Mouse (Mus musculus): ENCODE data around the gene Nav2.
A peak's percentile ranks its signal among the peaks of the same experiment; 100 is the strongest.

The Nav2 gene

DNA sequence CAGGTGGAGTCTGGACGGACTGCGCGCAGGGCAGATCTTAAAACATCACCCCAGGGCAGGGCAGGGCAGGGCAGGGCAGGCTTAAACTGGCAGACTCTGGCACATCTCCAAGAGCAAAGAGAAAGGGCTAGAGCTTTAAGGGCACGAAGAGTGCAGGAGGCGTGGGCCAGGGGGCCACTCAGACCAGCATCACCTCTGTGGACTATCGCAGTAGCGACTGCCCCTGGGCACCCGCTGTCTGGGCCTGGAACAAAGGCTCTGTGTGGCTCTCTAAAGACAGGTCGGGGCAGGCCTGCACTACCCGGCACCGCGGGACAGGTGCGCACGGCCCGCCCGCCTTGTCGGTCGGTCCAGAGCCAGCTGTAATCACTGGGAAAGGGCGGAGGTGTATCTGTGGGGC, 491.9 kb downstream of the Nav2 start:
- no peak for DNase-seq (ENCODE audit: low spot score)

DNA sequence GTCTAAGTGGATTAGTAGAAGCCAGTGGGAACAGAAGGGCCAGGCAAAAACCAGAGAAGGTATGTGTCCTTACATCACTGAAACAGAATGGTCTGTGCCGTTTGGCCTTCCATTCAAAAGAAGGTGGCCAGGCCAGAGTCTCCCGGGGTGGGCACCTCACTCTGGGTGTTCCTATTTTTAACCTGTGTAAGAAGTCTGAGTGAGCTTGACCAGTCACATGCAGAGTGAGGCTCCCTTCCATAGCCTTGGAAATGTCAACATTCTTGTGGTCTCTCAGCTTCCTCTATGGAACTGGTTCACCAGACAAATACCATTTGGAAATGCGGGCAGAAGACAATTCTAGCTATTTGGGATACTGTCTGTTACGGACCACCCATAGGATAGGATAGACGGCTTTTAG, 494.0 kb downstream of the Nav2 start:
- no peak for DNase-seq (ENCODE audit: low spot score)

DNA sequence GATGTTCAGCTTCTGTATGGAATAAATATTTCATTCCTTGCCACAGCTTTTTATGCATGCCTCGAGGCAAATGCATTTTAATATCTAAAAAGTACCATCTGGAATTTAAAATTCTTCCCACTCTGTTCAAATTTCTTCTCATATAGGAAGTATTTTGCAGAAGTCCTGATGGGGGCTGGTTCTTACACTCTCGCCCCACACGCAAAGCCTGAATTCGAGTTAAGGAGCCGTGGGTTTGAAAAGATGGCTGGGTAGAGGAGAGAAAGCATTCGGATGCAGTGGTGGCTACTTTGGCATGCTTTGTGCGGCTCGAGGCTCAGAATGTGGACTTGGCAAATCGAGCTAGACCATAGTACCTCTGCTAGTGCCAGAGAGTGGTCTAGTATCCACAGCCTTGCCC, 499.2 kb downstream of the Nav2 start:
- DNase-seq (ENCODE audit: low spot score), result no peak

DNA sequence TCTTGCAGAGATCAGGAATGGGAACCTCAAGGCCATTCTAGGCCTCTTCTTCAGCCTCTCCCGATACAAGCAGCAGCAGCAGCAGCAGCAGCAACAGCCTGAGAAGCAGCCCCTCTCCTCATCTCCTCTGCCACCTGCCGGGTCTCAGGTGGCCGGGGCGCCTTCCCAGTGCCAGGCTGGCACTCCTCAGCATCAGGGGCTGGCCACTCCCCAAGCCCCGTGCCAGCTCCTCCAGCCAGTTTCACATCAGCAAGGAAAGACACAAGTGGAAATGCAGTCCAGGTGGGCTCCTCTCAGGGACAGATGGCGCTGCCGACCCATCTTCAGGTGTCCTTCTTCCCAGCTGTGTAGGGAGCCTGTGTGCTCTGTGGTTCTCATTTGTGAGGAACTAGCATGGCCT, 500.1 kb downstream of the Nav2 start:
- no peak for DNase-seq (ENCODE audit: low spot score)

DNA sequence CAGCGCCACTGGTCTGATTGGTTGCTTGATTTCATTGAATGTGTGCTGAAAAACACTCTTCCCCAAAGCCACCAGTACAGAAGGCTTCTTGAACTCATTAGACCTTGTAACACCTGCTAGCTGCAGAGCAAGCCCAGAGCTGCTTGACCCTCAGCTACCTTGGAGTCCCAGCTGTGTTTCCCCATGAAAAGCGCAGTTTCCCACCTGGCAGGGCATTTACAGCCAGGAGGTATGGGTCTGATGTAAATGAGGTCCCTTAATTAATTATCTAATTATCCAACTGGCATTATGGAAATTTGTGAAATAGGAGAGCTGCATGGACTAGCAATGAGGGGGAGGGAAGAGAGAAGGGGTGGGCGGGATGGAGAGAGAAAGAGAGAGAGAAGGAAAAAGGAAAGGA, 500.7 kb downstream of the Nav2 start:
- no peak for DNase-seq (ENCODE audit: low spot score)

DNA sequence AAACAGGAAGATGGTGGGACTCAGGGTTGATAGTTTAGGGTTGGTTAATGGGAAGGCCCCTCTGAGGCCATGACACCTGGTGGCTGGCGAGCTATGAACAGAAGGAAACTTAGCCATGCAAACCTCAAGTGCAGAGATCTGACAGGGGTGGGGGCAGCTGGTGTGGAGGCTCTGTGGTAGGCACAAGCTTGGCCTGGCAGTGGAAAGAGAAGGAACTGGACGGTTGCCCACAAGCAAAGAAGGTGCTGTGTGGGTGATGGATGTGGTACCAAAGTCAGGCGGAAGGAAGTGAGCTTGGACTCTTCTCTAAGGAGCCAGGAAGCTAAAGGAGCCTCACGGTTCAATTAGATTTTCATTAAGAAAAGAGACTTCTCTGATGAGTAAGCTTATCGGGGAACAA, 501.7 kb downstream of the Nav2 start:
- no peak for DNase-seq (ENCODE audit: low spot score)

DNA sequence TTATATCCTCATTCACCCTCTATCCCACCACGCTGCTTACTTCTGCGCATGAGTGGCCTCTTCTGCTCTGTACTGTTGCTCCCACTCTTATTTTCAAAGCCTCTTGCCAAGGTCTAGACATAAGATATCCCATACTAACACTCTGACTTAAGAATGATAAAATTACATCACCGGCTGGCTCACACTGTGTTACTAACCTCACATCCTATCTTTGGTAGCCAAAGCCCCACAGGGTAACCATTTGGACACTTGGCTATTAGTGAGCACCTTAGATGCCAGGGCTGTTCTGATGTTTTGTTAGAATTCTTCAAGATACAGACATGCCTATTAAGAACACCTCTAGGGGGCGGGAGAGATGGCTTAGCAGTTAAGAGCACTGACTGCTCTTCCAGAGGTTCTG, 502.4 kb downstream of the Nav2 start:
- no peak for DNase-seq (ENCODE audit: low spot score)

DNA sequence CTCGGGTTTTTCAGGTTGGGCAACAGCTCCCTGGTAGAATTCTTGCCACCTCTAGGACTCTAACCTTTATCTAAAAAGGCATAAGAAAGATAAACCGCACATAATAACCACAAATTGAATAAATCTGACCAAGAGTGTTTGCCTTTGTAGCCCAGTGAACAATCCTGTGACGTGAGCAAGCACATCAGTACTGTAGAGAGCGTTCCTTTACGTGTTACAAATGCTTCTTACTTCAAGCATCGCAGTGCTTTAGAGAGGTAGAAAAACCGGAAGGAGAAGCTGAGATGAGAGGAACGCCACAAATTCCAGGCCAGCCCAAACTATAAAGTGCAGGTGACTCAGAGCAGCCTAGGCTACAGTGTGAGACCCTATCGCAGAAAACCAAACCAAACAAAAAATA, 503.3 kb downstream of the Nav2 start:
- DNase-seq (ENCODE audit: low spot score), result no peak

DNA sequence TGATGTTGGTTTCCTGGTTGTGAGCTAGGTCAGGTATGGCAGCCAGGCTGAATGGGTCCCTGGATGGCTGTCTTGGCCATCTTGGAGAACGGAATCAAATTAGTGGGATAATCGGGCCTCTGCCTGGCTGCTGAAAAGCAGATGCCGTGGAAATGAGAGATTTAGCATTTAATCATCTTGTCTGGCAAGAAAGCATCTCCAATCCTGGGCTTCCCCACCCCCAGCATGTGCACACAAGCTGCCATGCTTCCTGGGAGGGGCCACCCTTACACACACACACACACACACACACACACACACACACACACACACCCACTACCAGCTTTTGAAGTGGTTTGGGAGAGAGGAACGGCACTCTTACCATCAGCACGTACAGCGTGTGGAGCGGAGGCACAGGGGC, 506.6 kb downstream of the Nav2 start:
- DNase-seq (ENCODE audit: low spot score), result no peak

DNA sequence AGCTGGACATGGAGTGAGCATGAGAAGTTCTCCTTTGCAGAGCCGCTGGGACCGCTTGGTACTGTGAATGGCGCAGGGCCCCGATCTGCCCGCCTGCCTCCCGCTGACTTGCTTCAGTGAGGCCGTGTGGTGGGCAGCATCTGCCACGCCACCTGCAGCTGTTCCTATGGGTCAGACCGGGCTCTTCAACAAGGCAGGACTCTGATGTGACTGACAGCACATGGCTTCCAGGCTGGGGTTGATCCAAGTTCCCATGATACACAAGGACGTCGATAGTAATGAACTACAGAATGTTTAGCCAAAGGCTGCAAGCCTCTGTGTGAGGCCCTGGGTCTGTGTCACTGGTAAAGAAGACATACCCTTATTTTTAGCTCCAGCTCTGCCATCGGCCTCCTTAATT, 507.2 kb downstream of the Nav2 start:
- DNase-seq (ENCODE audit: low spot score), result no peak

DNA sequence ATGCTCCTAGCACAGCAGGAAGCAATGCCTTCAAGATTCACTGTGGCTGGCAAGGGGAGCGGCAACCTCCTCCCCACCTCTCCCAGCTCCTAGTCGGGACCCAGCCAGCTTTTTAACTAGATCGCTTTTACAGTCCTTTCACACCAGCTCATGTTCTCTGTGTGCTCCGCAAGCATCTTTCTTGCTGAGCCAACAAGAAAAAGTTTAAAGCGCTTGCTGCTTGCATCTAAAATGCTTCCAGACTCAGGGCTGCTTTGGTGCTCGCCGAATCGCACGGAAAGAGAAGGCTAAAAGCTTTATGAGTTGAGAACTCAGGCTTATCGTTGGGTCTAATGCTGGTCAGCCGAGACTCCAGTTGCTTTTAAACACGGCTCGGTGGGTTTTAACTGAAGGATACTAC, 510.3 kb downstream of the Nav2 start:
- no peak for DNase-seq (ENCODE audit: low spot score)

DNA sequence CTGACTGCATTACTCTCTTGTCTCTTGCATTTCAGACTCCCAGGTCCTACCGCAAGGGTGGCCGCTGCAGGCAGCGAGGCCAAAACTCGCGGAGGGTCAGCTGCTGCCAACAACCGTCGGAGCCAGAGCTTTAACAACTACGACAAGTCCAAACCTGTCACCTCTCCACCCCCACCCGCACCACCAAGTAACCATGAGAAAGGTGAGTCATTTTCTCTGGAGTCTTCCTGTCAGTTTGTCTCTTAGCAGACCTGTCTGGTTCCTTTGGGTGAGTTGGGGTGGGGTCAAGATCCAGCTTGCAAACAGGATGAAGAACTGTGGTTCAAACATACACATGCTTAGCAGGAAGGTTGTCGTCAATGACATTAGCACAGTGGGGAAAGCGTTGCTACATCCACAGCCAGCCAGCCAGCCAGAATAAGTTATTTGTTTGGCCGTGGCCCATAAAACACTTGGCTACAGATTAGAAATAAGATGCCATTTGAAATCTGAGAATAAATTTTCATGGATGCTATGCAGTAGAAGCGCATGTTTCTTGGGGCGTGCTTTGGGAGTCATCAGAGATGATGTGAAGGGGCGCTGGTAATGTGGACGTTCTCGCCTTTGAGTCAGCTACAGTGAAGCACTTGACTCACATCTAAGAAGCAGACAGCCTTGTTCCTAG, 511.8 kb downstream of the Nav2 start:
- no peak for DNase-seq (ENCODE audit: low spot score)

DNA sequence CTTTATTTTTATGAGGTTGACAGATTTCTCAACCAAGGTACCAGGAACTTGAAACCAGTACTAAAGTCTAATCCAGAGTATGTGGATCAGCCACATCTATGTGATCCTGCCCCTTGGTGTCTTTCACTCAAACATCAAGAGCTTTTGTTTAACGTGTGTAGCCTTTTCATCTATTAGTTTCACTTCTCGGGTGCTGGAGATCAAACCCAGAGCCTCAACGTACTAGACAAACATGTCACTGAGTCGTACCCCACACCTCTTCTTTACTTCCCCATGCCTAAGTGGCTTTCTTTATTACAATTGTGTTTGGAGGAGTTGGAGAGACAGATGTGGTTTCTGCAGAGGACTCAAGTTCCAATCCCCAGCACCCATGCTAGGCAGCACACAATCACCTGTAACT, 512.7 kb downstream of the Nav2 start:
- DNase-seq (ENCODE audit: low spot score), result no peak

DNA sequence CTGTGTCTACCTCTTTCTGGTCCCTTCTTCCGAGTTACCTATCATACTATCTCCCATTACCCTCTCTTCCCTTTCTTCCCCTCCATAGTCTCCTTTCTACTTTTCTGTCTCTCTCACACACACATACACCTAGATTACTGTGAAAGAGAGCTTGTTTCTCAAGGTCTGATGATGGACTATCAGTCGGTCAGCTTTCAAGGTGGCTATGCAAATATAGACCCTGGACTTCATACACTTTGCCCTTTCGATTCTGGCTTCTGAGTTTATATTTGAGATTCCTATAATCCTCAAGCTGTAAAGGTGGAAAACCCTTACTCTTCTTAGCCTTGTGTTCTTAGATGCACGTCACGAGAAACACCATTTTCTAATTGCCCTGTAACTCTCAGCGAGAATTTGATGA, 515.4 kb downstream of the Nav2 start:
- no peak for DNase-seq (ENCODE audit: low spot score)

DNA sequence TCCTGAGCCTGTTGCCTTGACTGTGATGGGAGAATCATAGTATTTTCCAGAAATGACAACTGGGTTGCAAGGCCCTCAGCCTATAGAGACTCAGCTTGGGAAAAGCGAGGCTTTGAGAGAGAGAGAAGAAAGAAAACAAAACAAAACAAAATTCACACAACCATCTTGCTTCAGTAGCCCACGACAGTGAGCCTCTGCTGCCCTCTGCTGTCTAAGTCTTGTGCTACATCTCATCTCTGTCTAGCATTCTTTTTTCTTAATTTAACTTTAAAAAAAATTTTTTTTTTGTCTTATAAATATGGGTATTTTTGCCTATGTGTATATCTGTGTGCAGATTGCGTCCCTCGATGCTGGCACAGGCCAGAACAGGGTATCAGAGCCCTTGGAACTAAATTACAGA, 517.5 kb downstream of the Nav2 start:
- peak; percentile 73 for DNase-seq (ENCODE audit: low spot score)

DNA sequence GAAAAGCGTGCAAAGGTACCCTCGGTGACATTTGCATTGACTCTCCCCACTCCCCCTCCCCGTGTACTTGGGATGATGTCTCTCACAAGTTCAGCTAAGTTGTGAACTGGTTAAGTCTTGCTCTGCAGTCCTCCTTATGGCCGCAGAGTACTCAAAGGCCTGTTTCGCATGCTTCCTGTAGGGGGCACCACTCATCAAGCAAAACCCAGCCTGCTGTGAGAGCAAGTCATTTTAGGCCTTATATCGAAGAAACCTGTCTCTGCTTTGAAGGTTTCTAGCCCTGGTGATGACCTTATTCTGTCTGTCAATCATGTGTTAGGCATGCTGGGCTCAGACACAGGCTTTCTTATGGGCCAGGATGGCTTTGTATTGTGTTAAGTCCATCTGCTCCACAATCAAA, 519.3 kb downstream of the Nav2 start:
- peak; percentile 63 for DNase-seq (ENCODE audit: low spot score)

DNA sequence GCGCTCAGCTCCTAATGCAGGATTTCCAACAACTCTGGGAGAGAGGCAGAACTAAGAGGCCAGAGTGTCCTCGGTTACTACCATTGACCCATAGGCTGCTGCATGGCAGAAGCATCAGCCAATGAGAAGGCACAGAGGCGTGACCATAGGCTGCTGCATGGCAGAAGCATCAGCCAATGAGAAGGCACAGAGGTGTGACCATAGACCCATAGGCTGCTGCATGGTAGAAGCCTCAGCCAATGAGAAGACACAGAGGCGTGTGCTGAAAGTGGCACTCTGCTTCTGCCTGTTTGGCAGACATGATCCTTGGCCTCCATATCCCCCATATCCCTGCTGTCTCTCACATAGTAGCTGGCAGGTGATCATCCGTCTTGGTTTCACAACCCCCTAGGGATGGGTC, 520.4 kb downstream of the Nav2 start:
- DNase-seq (ENCODE audit: low spot score), result peak; percentile 61

DNA sequence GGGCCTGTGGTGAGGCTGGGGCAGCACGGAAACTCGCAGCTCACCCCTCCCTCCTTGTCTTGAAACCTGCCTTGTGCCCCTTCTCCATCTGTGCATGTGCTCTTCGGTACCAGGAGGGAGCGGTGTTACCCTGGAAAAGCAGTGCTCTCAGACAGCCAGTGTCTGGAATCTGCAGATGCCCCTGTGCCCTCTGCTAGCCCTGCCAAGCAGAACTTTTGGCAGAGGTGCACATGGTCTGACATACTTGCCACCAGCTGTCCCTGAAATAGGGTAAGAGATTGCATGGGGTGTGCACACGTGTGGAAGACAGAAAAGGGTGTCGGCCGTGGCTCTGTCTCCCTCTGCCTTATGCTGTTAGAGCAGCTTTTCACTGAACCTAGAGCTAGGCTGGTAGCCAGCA, 522.3 kb downstream of the Nav2 start:
- no peak for DNase-seq (ENCODE audit: low spot score)

DNA sequence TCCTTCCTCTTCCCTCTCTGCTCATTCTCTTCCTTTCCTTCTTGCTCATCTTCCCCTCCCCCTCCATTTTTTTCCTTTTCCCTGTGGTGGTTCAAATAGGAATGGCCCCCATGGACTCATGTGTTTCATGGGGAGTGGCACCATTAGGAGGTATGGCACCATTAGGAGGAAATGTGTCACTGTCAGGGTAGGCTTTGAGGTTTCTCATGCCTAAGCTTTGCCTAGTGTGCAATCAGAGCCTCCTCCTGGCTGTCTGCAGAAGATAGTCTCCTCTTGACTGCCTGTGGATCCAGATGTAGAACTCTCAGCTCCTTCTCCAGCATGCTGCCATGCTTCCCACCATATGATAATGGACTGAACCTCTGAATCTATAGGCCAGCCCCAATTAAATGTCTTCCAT, 525.4 kb downstream of the Nav2 start:
- no peak for DNase-seq (ENCODE audit: low spot score)

DNA sequence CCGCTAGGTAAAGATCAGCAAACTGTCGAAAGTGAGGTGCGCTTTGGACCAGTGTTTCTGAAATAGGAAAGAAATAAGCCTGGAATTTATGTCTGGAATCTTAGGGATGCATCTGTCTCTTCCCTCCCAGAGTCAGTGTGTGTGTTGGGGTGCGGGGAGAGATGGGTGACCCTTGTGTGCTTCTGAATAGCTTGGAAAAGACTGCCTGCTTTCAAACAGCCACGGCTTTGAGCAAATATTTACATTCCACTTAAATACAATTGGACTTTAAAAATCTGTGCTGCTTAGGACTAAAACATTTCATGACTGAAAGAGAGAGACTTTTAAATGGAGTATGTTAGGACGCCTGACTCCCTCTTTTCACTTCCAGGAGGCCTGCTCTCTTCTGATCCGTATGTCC, 528.0 kb downstream of the Nav2 start:
- DNase-seq (ENCODE audit: low spot score), result no peak

DNA sequence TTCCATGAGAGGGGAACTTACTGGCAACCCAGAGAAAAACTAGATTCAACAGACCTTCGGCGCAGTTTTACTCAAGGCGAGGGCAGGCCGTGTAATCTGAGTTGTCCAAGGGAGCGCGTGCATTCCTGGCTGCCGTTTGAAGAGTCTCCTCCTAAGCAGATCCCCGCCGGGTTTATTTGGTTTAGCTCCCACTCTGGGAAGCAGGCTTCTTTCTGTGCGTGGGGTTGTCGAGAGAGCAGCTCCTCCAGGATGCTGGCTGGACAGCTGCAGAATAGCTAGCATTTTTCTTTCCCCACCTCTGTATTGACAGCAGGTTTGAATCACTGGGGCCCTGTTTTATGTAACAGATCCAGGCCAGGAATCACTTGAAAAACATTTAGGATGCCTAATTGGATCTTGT, 529.4 kb downstream of the Nav2 start:
- peak; percentile 73 for DNase-seq (ENCODE audit: low spot score)

DNA sequence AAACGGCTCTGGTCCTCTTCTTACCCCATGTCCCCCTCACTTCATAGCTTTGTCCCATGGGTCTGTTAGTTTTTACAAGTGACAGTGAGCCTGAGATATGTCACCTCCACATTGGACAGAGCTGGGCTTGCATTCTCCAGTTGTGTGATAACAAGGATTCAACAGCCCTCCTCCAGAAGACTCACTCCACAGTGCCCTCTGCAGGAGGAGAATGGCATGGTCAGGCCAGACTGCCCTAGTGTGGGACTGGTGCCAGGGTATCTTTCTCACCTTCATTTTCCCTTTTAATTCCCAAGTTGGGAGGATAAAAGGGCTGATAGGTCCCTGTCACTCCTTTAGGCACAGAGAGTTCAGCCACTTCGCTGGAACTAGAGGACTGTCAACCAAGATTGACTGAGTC, 530.6 kb downstream of the Nav2 start:
- DNase-seq (ENCODE audit: low spot score), result peak; percentile 59

DNA sequence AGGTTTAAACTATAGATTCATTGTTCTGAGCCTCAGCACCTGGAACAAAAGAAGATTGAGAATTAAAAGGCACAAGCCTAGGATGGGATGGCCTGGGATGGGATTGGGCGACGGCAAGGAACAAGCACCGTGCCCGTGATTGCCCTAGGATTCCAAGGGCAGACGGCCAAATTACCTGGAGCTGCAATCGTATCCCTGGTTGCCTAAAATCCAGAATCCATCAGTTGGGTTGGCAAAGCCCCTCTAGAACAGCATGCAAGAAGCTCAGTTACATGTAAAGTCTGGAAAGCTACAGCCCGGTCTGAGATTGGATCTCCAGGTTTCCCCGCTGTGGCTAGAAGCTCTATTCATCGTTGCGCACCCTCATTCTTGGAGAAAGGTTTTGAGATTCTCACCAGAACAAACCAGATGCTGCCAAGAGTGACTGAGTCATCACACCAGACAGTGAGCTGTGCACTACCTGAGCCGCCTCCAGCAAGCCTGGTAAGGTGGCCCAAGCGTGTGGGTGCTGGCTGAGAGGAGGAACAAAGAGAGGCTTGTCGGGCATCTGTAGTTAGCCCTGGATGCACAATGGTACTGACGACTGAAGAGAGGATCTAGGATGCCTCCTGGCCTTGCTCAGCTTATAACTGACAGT, 531.9 kb downstream of the Nav2 start:
- no peak for DNase-seq (ENCODE audit: low spot score)

DNA sequence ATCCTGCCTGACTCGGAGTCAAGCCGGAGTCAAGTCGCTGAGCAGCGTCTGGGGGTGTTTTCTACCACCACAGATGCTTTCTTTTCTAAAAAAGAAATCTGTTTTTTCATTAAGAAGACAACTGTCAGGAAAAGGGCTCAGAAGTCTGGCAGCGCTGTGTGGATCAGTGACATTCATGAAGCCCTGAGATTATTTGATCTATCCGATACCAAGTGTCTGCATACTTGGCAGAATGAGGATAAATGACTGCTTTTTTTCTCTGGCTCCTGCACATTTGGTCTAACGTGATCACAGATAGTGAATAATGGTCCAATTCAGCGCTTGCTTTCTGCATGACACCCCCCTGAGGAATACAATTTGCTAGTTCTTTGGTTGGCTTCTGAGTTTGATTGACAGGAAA, 533.7 kb downstream of the Nav2 start:
- no peak for DNase-seq (ENCODE audit: low spot score)
